Mouse (Mus musculus) testis, postnatal 10 days (tissue): Measurements from ENCODE around the gene Atxn2l.
A peak's percentile ranks its signal among the peaks of the same experiment; 100 is the strongest.

Experiments used
- DNase-seq: peaks from one replicate; pipeline ENCODE4 v3.0.0; 2021; ENCODE audit warnings: low spot score

Gene Atxn2l

GRCm38 (mm10) chr7:126503273-126503878 is at the start of gene Atxn2l:
Gene Atxn2l (minus strand): TSS chr7:126503437.
- peak; percentile 100 for DNase-seq

GRCm38 (mm10) chr7:126545631-126546030 is 42.4 kb upstream of the Atxn2l start:
- DNase-seq: no peak

DNA sequence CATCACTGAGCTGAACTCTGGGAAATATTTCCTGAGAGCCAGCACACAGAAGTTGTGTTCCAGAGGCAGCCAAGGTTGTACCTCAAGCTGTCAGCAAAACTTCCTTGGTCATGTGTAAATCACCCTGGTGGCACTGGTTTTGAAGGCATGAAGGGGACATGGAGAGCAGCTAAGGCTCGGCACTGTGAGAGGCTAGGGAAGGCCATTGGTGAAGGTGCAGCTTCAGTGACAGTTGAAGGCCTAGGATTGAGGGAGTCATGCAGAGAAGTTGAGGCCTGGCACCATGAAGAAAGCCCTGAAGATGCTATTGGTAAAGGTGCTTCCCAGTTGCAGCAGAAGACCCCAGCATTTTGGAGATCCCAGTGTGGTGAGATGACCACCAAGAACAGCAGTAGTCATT is 38.4 kb upstream of the Atxn2l start:
- no peak for DNase-seq

GRCm38 (mm10) chr7:126537820-126538585 is 34.8 kb upstream of the Atxn2l start:
- no peak for DNase-seq

- no peak for DNase-seq
Observed at GRCm38 (mm10) chr7:126536466-126536865, 33.2 kb upstream of the Atxn2l start.

DNA sequence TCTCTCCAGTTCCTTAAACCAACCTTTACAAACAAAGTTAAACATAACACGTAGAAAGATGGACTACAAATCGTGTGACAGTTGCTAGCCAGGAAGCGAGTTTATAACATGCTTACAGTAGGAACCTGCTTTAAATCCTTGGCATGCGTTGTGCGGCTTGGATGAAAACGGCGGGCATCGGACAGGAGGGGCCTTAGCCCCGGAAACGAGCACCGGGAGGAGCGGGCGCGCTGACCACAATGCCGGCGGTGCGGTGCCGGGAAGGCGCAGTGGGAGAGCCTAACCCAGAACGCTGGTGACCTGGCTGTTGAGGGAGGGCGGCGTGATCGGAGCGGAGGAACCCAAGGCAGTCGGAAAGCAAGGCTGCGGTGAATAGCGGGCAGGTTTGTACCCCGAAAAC is 32.5 kb upstream of the Atxn2l start:
- peak; percentile 50 for DNase-seq

- DNase-seq: no peak
Observed at GRCm38 (mm10) chr7:126533434-126533833, 30.2 kb upstream of the Atxn2l start.

- no peak for DNase-seq
Observed at GRCm38 (mm10) chr7:126528166-126528577, 24.9 kb upstream of the Atxn2l start.

- DNase-seq: no peak
Observed at GRCm38 (mm10) chr7:126523316-126523715, 20.1 kb upstream of the Atxn2l start.

DNA sequence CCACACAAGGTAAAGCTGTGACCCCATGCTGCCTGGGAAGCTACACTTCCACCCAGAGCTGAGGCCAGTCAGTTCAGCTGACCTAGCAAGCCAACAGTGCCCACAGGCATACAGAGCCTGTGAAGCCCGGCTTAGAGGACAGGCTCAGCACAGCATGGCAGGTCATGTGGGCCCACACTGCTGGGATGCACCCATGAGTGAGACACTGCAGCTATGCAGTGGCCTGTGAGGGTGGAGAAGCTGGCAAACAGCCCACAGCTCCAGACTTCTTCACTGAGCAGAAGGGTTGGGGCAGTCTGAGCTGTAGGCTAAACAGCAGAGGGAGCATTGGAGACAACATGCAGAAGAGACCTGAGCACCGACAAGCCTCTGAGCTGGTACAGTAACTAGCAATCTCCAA is 16.3 kb upstream of the Atxn2l start:
- DNase-seq: peak; percentile 67

DNA sequence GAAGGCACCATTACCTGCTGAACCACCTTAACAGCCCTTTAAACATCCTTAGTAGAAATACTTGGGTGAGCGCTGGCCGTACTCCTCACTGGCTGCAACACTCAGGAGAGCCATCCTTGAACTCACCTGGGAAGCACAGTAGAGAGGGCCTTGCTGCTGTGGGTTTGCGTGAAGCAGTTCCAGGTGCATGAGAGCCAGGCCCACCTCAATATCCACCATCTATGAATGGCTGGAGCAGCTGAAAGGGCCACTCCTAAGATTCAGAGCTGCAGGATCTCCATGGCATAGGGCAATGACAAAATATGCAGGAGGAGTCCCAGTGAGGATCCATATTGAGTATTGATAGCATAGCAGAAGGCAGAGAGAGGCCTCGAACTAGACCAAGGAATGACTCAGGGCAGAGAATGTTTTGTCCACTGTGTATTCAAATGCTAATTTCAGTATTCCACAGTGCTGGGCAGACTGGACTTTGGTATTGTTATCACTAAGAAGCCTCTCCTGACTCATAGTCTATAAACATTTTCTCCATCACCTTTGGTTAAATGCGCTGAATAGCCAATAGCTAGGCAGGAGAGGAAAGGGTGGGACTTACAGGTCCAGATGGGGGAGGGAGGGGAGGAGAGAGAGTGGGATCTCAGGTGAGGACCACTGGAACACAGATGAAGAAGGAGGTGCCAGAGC is 15.2 kb upstream of the Atxn2l start:
- no peak for DNase-seq

DNA sequence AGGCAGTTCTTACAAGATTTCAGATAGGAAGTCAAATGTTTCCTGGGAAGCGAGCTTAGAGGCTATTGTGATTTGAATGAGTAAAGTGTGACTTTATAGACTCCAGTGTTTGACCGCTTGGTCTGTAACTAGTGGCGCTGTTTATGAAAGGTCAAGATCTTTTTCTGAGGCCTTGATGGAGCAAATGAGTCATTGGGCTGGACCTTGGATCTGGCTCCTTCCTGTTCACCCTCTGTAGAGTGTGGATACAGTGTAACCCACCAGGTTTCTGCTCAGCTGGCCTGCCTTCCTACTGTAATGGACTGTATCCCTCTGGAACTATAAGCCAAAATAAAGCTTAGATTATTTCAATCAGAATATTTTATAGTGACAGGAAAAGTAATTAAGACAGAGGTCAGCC is 8.1 kb upstream of the Atxn2l start:
- DNase-seq: no peak

GRCm38 (mm10) chr7:126507126-126507778 is 4.0 kb upstream of the Atxn2l start:
- DNase-seq: no peak

- peak; percentile 44 for DNase-seq
Observed at GRCm38 (mm10) chr7:126504913-126505312, 1.7 kb upstream of the Atxn2l start.

GRCm38 (mm10) chr7:126502751-126503150 is 486 bp downstream of the Atxn2l start:
- DNase-seq: no peak

DNA sequence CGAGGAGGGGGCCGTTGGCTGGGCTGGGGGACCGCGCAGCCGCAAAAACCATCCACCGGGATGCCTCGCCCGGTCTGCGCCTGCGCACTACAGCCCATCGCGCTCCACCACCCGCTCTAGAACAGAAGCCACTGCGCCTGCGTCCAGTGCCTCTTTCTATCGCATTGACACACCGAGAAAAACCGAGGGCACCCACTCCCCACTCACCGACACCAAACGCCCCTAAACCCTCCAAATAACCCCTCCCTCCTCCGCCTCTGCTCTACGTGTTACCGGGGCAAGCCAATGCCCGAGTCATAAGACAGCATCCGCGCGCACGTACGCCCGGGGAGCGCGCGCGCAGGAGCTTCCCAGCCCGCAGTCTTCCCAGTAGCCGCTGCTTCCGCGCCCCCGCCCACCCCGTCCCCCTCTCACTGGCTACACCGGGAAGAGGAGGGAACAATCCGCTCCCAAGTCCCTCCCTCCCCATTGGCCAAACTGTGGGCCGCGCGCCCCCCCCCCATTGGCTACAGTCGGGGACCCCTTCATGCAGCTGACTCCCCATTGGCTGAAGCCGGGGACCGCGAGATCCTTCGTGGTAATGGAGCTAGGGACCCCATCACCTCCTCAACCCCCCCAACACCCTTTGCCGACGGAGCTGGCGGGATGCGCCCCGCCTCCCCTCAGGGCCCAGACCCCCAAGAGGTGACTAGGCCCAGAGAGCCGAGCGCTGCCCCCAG is 1.1 kb downstream of the Atxn2l start:
- DNase-seq: peak; percentile 94

DNA sequence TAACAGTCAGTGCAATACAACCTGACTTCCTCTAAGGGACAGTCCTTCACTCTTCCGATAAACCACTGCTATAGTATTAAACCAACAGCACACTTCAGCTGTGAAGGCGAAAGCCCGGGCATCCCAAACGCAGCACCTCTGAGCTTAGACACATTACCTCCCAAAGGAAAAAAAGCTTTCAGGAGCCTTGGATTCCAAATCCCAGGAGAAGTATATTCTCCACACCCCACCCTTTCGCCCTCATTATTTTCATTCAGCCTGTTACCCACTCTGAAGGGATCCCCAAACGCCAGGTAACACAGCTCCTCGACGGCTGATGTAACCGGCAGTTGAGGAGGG is 1.6 kb downstream of the Atxn2l start:
- no peak for DNase-seq

DNA sequence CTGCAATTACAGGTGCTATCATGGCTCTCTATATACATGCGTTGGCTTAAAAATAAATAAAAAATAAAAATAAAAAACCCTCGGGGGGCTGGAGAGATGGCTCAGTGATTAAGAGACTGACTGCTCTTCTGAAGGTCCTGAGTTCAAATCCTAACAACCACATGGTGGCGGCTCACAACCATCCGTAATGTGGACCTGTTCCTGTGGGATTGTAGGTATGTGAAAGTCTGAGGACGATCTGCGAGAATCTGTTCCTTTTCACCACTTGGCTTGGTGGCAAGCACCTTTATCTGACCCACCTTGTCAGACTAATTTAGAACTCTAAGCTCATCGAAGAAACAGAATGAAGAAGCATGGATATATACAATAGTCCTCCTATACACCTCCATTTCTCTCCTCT is 3.8 kb downstream of the Atxn2l start:
- no peak for DNase-seq

DNA sequence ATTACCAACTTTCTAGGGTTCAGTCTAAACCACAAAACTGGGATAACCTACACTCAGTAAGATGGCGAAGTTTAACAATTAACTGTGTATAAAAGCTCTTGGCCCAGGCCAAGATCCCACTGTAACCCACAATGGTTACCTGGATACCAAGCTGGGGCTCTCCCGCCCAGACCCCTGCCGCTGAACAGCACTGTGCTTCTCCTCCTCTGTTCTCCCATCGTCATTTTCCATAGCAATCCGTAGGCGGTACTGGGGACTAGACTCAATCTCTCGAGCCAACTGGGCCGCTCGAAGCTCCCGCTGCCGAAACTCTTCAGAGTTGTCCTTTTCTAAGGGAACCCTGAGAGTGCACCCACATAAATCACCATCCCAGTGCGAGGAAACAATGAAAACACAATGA is 5.3 kb downstream of the Atxn2l start:
- DNase-seq: no peak

DNA sequence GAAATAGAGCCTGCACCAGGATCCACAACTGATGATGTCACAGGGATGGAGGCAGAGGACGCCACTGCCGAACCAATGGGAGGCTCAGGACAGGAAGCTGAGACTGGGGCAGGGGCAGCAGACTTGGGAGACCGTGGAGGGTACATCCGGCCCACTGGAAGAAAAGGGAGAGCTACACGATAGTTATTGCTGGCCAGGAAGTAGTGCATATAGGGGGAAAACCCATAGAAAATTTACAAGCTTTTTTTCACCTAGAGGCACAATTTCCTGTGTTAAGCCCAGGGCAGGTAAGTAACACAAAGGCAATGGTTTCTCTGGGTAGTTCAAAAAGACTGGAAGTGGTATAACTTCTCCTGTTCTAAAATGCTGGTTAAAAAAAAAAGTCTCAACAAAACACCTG is 6.8 kb downstream of the Atxn2l start:
- no peak for DNase-seq

- DNase-seq: no peak
Observed at GRCm38 (mm10) chr7:126494120-126494519, 9.1 kb downstream of the Atxn2l start.

DNA sequence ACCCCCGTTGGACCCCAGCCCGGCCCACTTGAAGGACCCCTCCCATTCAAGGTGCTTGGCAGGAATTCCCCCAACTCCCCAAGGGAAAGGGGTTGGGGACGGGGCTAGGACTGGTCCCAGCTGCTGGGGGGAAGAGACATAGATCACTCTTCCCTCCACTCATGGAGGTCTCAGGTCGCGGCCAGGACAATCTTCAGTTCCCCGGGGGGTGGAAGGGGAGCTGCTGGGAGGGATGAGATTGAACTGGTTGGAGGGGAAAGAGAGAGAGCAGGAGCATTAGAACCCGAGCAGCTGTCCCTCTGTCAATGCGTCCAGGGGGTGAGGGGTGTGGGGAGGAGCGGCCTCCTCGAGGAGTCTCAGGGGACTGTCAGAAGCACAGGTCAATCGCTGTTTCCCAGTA is 11.3 kb downstream of the Atxn2l start:
- no peak for DNase-seq
